Mouse (Mus musculus) kidney, adult 2 months (tissue): ENCODE results near the gene Rragd. TPM values are rescaled to one million over a fixed set of nuclear protein-coding genes. Genes with fewer than 3 reads are reported as not detected.
A peak's percentile ranks its signal among the peaks of the same experiment; 100 is the strongest.

Experiments
- DNase-seq: peaks from one replicate; pipeline ENCODE4 v3.0.0; 2021
- H3K27ac ChIP-seq: fragments of 200-500 bp; 2 replicates; pipeline ENCODE4 v1.5.1; 2012; ENCODE audit warnings: low read depth, low read length, control low read depth, inconsistent platforms; ENCODE audit not compliant: insufficient read depth
- H3K27me3 ChIP-seq: fragments of 200-500 bp; replicated peaks from 2 replicates; pipeline ENCODE4 v1.6.1; 2012; ENCODE audit warnings: mild to moderate bottlenecking, moderate library complexity, low read length, inconsistent platforms; ENCODE audit not compliant: control insufficient read depth, insufficient read depth
- H3K36me3 ChIP-seq: fragments of 200-500 bp; 2 replicates; pipeline ENCODE4 v1.6.1; 2012; ENCODE audit warnings: mild to moderate bottlenecking, moderate library complexity, low read length, inconsistent platforms; ENCODE audit not compliant: control insufficient read depth, insufficient read depth
- H3K4me1 ChIP-seq: fragments of 200-500 bp; 2 replicates; pipeline ENCODE4 v1.6.1; 2011; ENCODE audit warnings: low read length; ENCODE audit not compliant: control insufficient read depth, insufficient read depth
- H3K4me3 ChIP-seq: fragments of 200-500 bp; 2 replicates; pipeline ENCODE4 v1.5.1; 2011; ENCODE audit warnings: mild to moderate bottlenecking, low read depth, low read length, control low read depth; ENCODE audit not compliant: insufficient read depth
- CTCF ChIP-seq: fragments of 200-500 bp; conservative IDR thresholded peaks from 2 replicates; pipeline ENCODE4 v1.5.1; 2011; ENCODE audit warnings: low read depth, mild to moderate bottlenecking, control low read depth, low read length, moderate library complexity, mixed read lengths; ENCODE audit not compliant: insufficient read depth, insufficient read length
- POLR2A ChIP-seq: fragments of 200-500 bp; IDR thresholded peaks from one replicate; pipeline ENCODE4 v1.6.1; 2011; ENCODE audit warnings: low read depth, low read length, control low read depth
- WGBS: fragments of 180-500 bp; shearing (Covaris S2); methylation state at CpG from one replicate; pipeline ENCODE4 v1.1.7; 2018; 5-methylcytosine and 5-hydroxymethylcytosine counted together
- polyA plus RNA-seq: library from polyadenylated mRNA; depleted of rRNA; stranded (reverse); fragments of >200 nt; gene quantifications from 2 replicates; pipeline ENCODE4 v1.2.3, GENCODE M21; 2012

Gene Rragd
- polyA plus RNA-seq, 1 experiment: 18.9 TPM

GRCm38 (mm10) chr4:32985684-32986083, 2.8 kb downstream of the Rragd start:
- Histone ChIP-seq H3K27me3 (no peaks in the 10 kb centered on the region), H3K4me1 (no peaks in the 10 kb centered on the region; the same call in 1 of the 2 replicates), H3K4me3 (no peak overlapping the region), H3K27ac (no peak overlapping the region), H3K36me3 (no peaks in the 10 kb centered on the region)
- no peak for DNase-seq
- 36% methylated on average over 3 of the region's 3 CpGs for WGBS
- TF ChIP-seq CTCF (no peak), POLR2A (no peak)

GRCm38 (mm10) chr4:32987006-32987405, 4.2 kb downstream of the Rragd start:
- Histone ChIP-seq H3K36me3 (no peaks in the 10 kb centered on the region), H3K27ac (no peak overlapping the region), H3K4me3 (no peak overlapping the region), H3K4me1 (no peaks in the 10 kb centered on the region), H3K27me3 (no peaks in the 10 kb centered on the region)
- no peak for DNase-seq
- WGBS: 69% methylated on average over 3 of the region's 3 CpGs
- TF ChIP-seq CTCF: no peak
- TF ChIP-seq POLR2A: no peak

- Histone ChIP-seq H3K36me3 (no peaks in the 10 kb centered on the region), H3K27me3 (no peaks in the 10 kb centered on the region), H3K4me1 (no peaks in the 10 kb centered on the region), H3K27ac (no peak overlapping the region), H3K4me3 (no peak overlapping the region)
- 81% methylated on average over 2 of the region's 2 CpGs for WGBS
- TF ChIP-seq CTCF (no peak), POLR2A (no peak)
- DNase-seq: no peak
Observed at GRCm38 (mm10) chr4:32989346-32989745, 6.5 kb downstream of the Rragd start.

- H3K27ac ChIP-seq: no peak overlapping the region
- no peak overlapping the region for H3K4me3 ChIP-seq
- TF ChIP-seq POLR2A (no peak), CTCF (0 out of 2 replicates have a peak, but pooled peaks have one; percentile 6)
- 82% methylated on average over 3 of the region's 3 CpGs for WGBS
- H3K27me3 ChIP-seq: no peaks in the 10 kb centered on the region
- no peaks in the 10 kb centered on the region for H3K36me3 ChIP-seq
- H3K4me1 ChIP-seq: no peaks in the 10 kb centered on the region
- DNase-seq: no peak
Observed at GRCm38 (mm10) chr4:32994168-32994567, 11.3 kb downstream of the Rragd start.

- H3K4me3 ChIP-seq: no peak overlapping the region
Observed at GRCm38 (mm10) chr4:32996083-32996482, 13.2 kb downstream of the Rragd start.

GRCm38 (mm10) chr4:32997571-32997970, 14.7 kb downstream of the Rragd start:
- 77% methylated on average over 5 of the region's 5 CpGs for WGBS

More at GRCm38 (mm10) chr4:32996083-32996482, 13.2 kb downstream of the Rragd start:
- no peaks in the 10 kb centered on the region for H3K27me3 ChIP-seq
- no peaks in the 10 kb centered on the region for H3K36me3 ChIP-seq
- no peak overlapping the region for H3K27ac ChIP-seq
- no peaks in the 10 kb centered on the region for H3K4me1 ChIP-seq
- TF ChIP-seq CTCF: no peak
- no peak for TF ChIP-seq POLR2A
- 94% methylated on average over 5 of the region's 5 CpGs for WGBS
- no peak for DNase-seq

GRCm38 (mm10) chr4:32998996-32999395, 16.2 kb downstream of the Rragd start:
- TF ChIP-seq POLR2A: no peak
- no peak for TF ChIP-seq CTCF
- H3K36me3 ChIP-seq: no peaks in the 10 kb centered on the region
- WGBS: 78% methylated on average over 8 of the region's 8 CpGs
- H3K27me3 ChIP-seq: no peaks in the 10 kb centered on the region
- H3K4me3 ChIP-seq: no peak overlapping the region
- H3K4me1 ChIP-seq: no peaks in the 10 kb centered on the region
- peak; percentile 70 for DNase-seq
- no peak overlapping the region for H3K27ac ChIP-seq

More at GRCm38 (mm10) chr4:32997571-32997970, 14.7 kb downstream of the Rragd start:
- no peak overlapping the region for H3K27ac ChIP-seq
- no peak for DNase-seq
- no peaks in the 10 kb centered on the region for H3K36me3 ChIP-seq
- no peaks in the 10 kb centered on the region for H3K4me1 ChIP-seq
- TF ChIP-seq POLR2A: no peak
- no peak for TF ChIP-seq CTCF
- H3K27me3 ChIP-seq: no peaks in the 10 kb centered on the region
- no peak overlapping the region for H3K4me3 ChIP-seq
